Comparison of ENCODE assay signal across 8 mouse cellular contexts in the genomic region with DNA sequence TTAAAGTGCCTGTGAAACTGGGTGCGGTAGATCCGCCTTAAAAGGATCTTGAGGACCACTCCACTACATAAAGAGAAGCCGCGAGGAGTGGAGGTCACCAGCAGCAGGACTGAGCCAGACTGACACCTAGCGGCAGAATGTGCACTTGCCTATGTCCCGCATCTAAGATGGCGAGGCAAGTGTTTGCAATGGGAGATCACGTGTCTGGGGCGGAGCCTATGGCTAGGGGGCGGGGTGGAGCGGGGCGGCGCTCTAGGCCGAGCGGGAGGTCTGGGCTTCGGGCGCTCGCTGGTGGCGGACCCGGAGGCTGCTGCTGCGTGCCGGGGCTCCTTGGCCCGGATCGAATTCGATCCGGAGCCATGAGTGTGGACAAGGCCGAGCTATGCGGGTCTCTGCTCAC. TPM values are rescaled to one million over a fixed set of nuclear protein-coding genes. Genes with fewer than 3 reads are reported as not detected.
A peak's percentile ranks its signal among the peaks of the same experiment; 100 is the strongest.
DNase-seq lines count a peak whose midpoint lies in the region; ATAC-seq and TF ChIP-seq lines count a peak whose summit lies in the region.

A gene (plus strand): TSS at position 255 of the 400 bp plus-strand sequence.

- H3K9me3 ChIP-seq in embryonic facial prominence, embryonic 14.5 days (ENCODE audit: control insufficient read depth, low read length) = no peaks in the 10 kb centered on the region
- no peaks in the 10 kb centered on the region for H3K9me3 ChIP-seq in limb, embryonic 14.5 days (ENCODE audit: control insufficient read depth, low read length)
- no peaks in the 10 kb centered on the region for H3K9me3 ChIP-seq in midbrain, postnatal 0 days (ENCODE audit: low read length)

- peaks cover 7% of the 10 kb centered on the region; the same call in 1 of the 2 replicates for H3K36me3 ChIP-seq in embryonic facial prominence, embryonic 14.5 days (ENCODE audit: control insufficient read depth, insufficient read depth, low read length)
- 0 out of 2 replicates have a peak, but pooled peaks cover 6% of the 10 kb centered on the region for H3K36me3 ChIP-seq in limb, embryonic 14.5 days (ENCODE audit: control insufficient read depth, insufficient read depth, low read length)
- H3K36me3 ChIP-seq in midbrain, postnatal 0 days (ENCODE audit: insufficient read depth, low read length) = 0 out of 2 replicates have a peak, but pooled peaks cover 10% of the 10 kb centered on the region

- H3K27me3 ChIP-seq in embryonic facial prominence, embryonic 14.5 days (replicated peaks; ENCODE audit: control insufficient read depth, insufficient read depth, low read length) = no peaks in the 10 kb centered on the region; the same call in 1 of the 2 replicates
- H3K27me3 ChIP-seq in limb, embryonic 14.5 days (ENCODE audit: control insufficient read depth, insufficient read depth, low read length) = no peaks in the 10 kb centered on the region
- H3K27me3 ChIP-seq in midbrain, postnatal 0 days (ENCODE audit: insufficient read depth, low read length) = no peaks in the 10 kb centered on the region

- peak within 1 kb of the TSS; percentile 79 for H3K27ac ChIP-seq in embryonic facial prominence, embryonic 14.5 days (replicated peaks; ENCODE audit: low read depth, low read length)
- H3K27ac ChIP-seq in limb, embryonic 14.5 days (replicated peaks; ENCODE audit: low read depth, low read length) = peak within 1 kb of the TSS; percentile 44; the same call in 1 of the 2 replicates
- peak within 1 kb of the TSS; percentile 72 for H3K27ac ChIP-seq in midbrain, postnatal 0 days (ENCODE audit: low read depth, low read length)

- WGBS in embryonic facial prominence, embryonic 14.5 days = 1% methylated on average over 14 of the region's 28 CpGs
- 5% methylated on average over 26 of the region's 28 CpGs for WGBS in limb, embryonic 14.5 days
- WGBS in midbrain, postnatal 0 days = 0% methylated on average over 26 of the region's 28 CpGs

- H3K4me3 ChIP-seq in embryonic facial prominence, embryonic 14.5 days (ENCODE audit: low read depth, low read length) = peak within 1 kb of the TSS; percentile 73
- H3K4me3 ChIP-seq in limb, embryonic 14.5 days (replicated peaks; ENCODE audit: low read length) = peak within 1 kb of the TSS; percentile 67
- H3K4me3 ChIP-seq in midbrain, postnatal 0 days (ENCODE audit: low read depth, low read length) = peak within 1 kb of the TSS; percentile 59

- H3K9ac ChIP-seq in embryonic facial prominence, embryonic 14.5 days (ENCODE audit: low read depth, low read length) = peak within 1 kb of the TSS; percentile 75
- H3K9ac ChIP-seq in limb, embryonic 14.5 days (ENCODE audit: low read depth, low read length, severe bottlenecking) = peak within 1 kb of the TSS; percentile 69
- H3K9ac ChIP-seq in midbrain, postnatal 0 days (replicated peaks; ENCODE audit: low read length, poor library complexity, severe bottlenecking) = peak within 1 kb of the TSS; percentile 91

- TF ChIP-seq POLR2A in limb, embryonic 14.5 days (IDR thresholded peaks at IDR 0.05; ENCODE audit: borderline replicate concordance, extremely low read depth, insufficient read depth, insufficient read length) = peak; percentile 70; the same call in 1 of the 2 replicates

- DNase-seq in 3T3-L1 (ENCODE audit: low read depth, low spot score) = peak; percentile 100
- DNase-seq in adrenal gland, postnatal 4 days (ENCODE audit: low spot score in 2 of 2) = peak; percentile 80 to 92
- peak; percentile 99 for DNase-seq in embryonic facial prominence, embryonic 14.5 days (ENCODE audit: low spot score)
- DNase-seq in heart, adult 8-10 months (ENCODE audit: low spot score) = peak; percentile 97
- DNase-seq in kidney, adult 9 months = peak; percentile 99
- peak; percentile 98 for DNase-seq in limb, embryonic 14.5 days (ENCODE audit: low spot score)
- peak; percentile 99 for DNase-seq in midbrain, postnatal 0 days (ENCODE audit: low spot score)
- peak; percentile 95 to 96 for DNase-seq in spleen, postnatal 14 days (ENCODE audit: low spot score in 2 of 2)

- peaks cover 11% of the 10 kb centered on the region for H3K4me1 ChIP-seq in embryonic facial prominence, embryonic 14.5 days (ENCODE audit: control insufficient read depth, insufficient read depth, low read length)
- peaks cover 11% of the 10 kb centered on the region for H3K4me1 ChIP-seq in limb, embryonic 14.5 days (ENCODE audit: control insufficient read depth, insufficient read depth, low read length)
- H3K4me1 ChIP-seq in midbrain, postnatal 0 days (ENCODE audit: insufficient read depth, low read length) = peaks cover 5% of the 10 kb centered on the region; the same call in 1 of the 2 replicates

- ATAC-seq in embryonic facial prominence, embryonic 14.5 days (ENCODE audit: low read depth) = peak; percentile 94
- ATAC-seq in limb, embryonic 14.5 days (ENCODE audit: low FRiP score, low read depth) = peak; percentile 94
- ATAC-seq in midbrain, postnatal 0 days (ENCODE audit: low FRiP score) = peak; percentile 89

- TF ChIP-seq CTCF in midbrain, postnatal 0 days (IDR thresholded peaks at IDR 0.05) = peak; percentile 98

- peak within 1 kb of the TSS; percentile 97 for H3K4me2 ChIP-seq in embryonic facial prominence, embryonic 14.5 days (ENCODE audit: low read depth, low read length)
- H3K4me2 ChIP-seq in limb, embryonic 14.5 days (replicated peaks; ENCODE audit: low read depth, low read length, severe bottlenecking) = peak within 1 kb of the TSS; percentile 75
- peak within 1 kb of the TSS; percentile 91 for H3K4me2 ChIP-seq in midbrain, postnatal 0 days (ENCODE audit: low read depth, low read length, poor library complexity, severe bottlenecking)

RNA-seq across cellular contexts. Expression of the gene that starts here (rescaled TPM):
- total RNA-seq in adrenal gland, postnatal 4 days (2021) = 10 to 100 TPM; 10.6 to 13.8 TPM
- polyA plus RNA-seq in embryonic facial prominence, embryonic 14.5 days (2014; fragmentation: Nextera tagmentation; extraction: Ambion mirVana) = 13.1 and 15.3 TPM in 2 replicates
- total RNA-seq in heart, adult 8-10 months (2022) = 1 to 10 TPM; 1.9 to 3.5 (median 2.7) TPM
- polyA plus RNA-seq in limb, embryonic 14.5 days (2012; rRNA removed) = 15.1 and 17.7 TPM in 2 replicates
- 17.4 and 18.1 TPM in 2 replicates for polyA plus RNA-seq in limb, embryonic 14.5 days (2014; fragmentation: Nextera tagmentation; extraction: Ambion mirVana)
- 21.4 and 32.5 TPM in 2 replicates for total RNA-seq in midbrain, postnatal 0 days (2014; rRNA removed)
- polyA plus RNA-seq in midbrain, postnatal 0 days (2015; fragmentation: Nextera tagmentation; extraction: Ambion mirVana) = 40.1 and 41.3 TPM in 2 replicates

Comparison
In these comparisons a context has a peak if more than half of its experiments do, and no peak if none do; other contexts are left out.
1. Peak in every context shown above with its lines: DNase-seq, ATAC-seq, H3K4me3 ChIP-seq and H3K27ac ChIP-seq.